Mouse (Mus musculus): ENCODE data around the gene Tomm40.

Tomm40 gene

GRCm38 (mm10) chr7:19744590-19745385 is 29.6 kb upstream of the Tomm40 start:
- no peak for DNase-seq (ENCODE audit: low spot score)

- no peak for DNase-seq (ENCODE audit: low spot score)
These were observed 28.6 kb upstream of the Tomm40 start for GRCm38 (mm10) chr7:19743791-19744190.

- no peak for DNase-seq (ENCODE audit: low spot score)
These were observed 27.2 kb upstream of the Tomm40 start for GRCm38 (mm10) chr7:19742468-19742867.

GRCm38 (mm10) chr7:19741329-19742031 is 26.2 kb upstream of the Tomm40 start:
- DNase-seq (ENCODE audit: low spot score), result no peak

- no peak for DNase-seq (ENCODE audit: low spot score)
These were observed 25.0 kb upstream of the Tomm40 start for GRCm38 (mm10) chr7:19740269-19740668.

GRCm38 (mm10) chr7:19738771-19739170 is 23.5 kb upstream of the Tomm40 start:
- DNase-seq (ENCODE audit: low spot score), result no peak

- DNase-seq (ENCODE audit: low spot score), result no peak
These were observed 21.3 kb upstream of the Tomm40 start for GRCm38 (mm10) chr7:19736389-19737057.

GRCm38 (mm10) chr7:19734178-19734666 is 19.0 kb upstream of the Tomm40 start:
- DNase-seq (ENCODE audit: low spot score), result no peak

- DNase-seq (ENCODE audit: low spot score), result no peak
These were observed 11.3 kb upstream of the Tomm40 start for GRCm38 (mm10) chr7:19726541-19726940.

GRCm38 (mm10) chr7:19724167-19724566 is 8.9 kb upstream of the Tomm40 start:
- peak; percentile 55 for DNase-seq (ENCODE audit: low spot score)

GRCm38 (mm10) chr7:19722754-19723195 is 7.5 kb upstream of the Tomm40 start:
- DNase-seq (ENCODE audit: low spot score), result no peak

- DNase-seq (ENCODE audit: low spot score), result no peak
These were observed 4.0 kb upstream of the Tomm40 start for GRCm38 (mm10) chr7:19719200-19719599.

GRCm38 (mm10) chr7:19718297-19718952 is 3.2 kb upstream of the Tomm40 start:
- DNase-seq (ENCODE audit: low spot score), result no peak

GRCm38 (mm10) chr7:19717346-19717745 is 2.1 kb upstream of the Tomm40 start:
- DNase-seq (ENCODE audit: low spot score), result no peak

- no peak for DNase-seq (ENCODE audit: low spot score)
These were observed 1.6 kb upstream of the Tomm40 start for GRCm38 (mm10) chr7:19716822-19717221.

- no peak for DNase-seq (ENCODE audit: low spot score)
These were observed 931 bp upstream of the Tomm40 start for GRCm38 (mm10) chr7:19716055-19716682.

GRCm38 (mm10) chr7:19714836-19715235 is 402 bp downstream of the Tomm40 start:
- DNase-seq (ENCODE audit: low spot score), result peak; percentile 18

- no peak for DNase-seq (ENCODE audit: low spot score)
These were observed 1.6 kb downstream of the Tomm40 start for GRCm38 (mm10) chr7:19713598-19713997.

- DNase-seq (ENCODE audit: low spot score), result no peak
These were observed 2.0 kb downstream of the Tomm40 start for GRCm38 (mm10) chr7:19713196-19713595.

GRCm38 (mm10) chr7:19712414-19712813 is 2.8 kb downstream of the Tomm40 start:
- DNase-seq (ENCODE audit: low spot score), result no peak

- no peak for DNase-seq (ENCODE audit: low spot score)
These were observed 4.6 kb downstream of the Tomm40 start for GRCm38 (mm10) chr7:19710650-19711049.

- no peak for DNase-seq (ENCODE audit: low spot score)
These were observed 10.0 kb downstream of the Tomm40 start for GRCm38 (mm10) chr7:19705271-19705670.

Measured in urinary bladder, postnatal 25 days (tissue).